Mouse (Mus musculus): ENCODE measurements around the gene Itga2. TPM values are rescaled to one million over a fixed set of nuclear protein-coding genes. Genes with fewer than 3 reads are reported as not detected.

The Itga2 gene
- polyA plus RNA-seq, 1 experiment from 2014 or later = 5.9 TPM

GRCm38 (mm10) chr13:114894718-114895117 is 37.2 kb downstream of the Itga2 start:
- Histone ChIP-seq H3K9me3 (ENCODE audit: control insufficient read depth, low read length) (no peaks in the 10 kb centered on the region), H3K27me3 (replicated peaks; ENCODE audit: control insufficient read depth, insufficient read depth, low read length) (no peaks in the 10 kb centered on the region), H3K36me3 (ENCODE audit: control insufficient read depth, insufficient read depth, low read length) (no peaks in the 10 kb centered on the region), H3K4me1 (ENCODE audit: control insufficient read depth, insufficient read depth, low read length) (0 out of 2 replicates have a peak, but pooled peaks cover 3% of the 10 kb centered on the region), H3K4me2 (ENCODE audit: low read depth, low read length) (no peak overlapping the region), H3K27ac (ENCODE audit: low read length) (no peak overlapping the region), H3K4me3 (ENCODE audit: low read length) (no peak overlapping the region), H3K9ac (ENCODE audit: low read depth, low read length) (no peak overlapping the region)
- ATAC-seq = no peak

DNA sequence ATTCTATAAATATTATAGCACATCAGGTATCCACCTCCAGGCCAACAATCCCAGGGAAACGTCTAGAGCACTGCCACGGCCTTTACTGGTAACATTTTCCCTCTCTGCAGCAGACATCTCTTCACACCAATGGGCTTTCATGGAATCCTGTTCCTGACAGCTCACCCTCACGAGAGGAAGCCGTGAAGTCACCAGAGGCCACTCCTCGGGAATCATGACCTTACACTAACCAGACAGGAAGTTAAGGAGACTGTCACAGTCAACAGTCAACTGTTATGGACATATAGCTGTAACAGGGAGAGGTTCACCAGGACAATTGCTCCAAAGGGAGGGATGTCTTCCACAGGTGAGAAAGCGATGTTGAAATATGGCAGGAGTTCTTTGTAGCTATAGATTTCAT is 40.2 kb downstream of the Itga2 start:
- Histone ChIP-seq H3K27me3 (replicated peaks; ENCODE audit: control insufficient read depth, insufficient read depth, low read length) (no peaks in the 10 kb centered on the region), H3K9ac (ENCODE audit: low read depth, low read length) (no peak overlapping the region), H3K4me1 (ENCODE audit: control insufficient read depth, insufficient read depth, low read length) (0 out of 2 replicates have a peak, but pooled peaks cover 3% of the 10 kb centered on the region), H3K4me2 (ENCODE audit: low read depth, low read length) (no peak overlapping the region), H3K4me3 (ENCODE audit: low read length) (no peak overlapping the region), H3K36me3 (ENCODE audit: control insufficient read depth, insufficient read depth, low read length) (no peaks in the 10 kb centered on the region), H3K9me3 (ENCODE audit: control insufficient read depth, low read length) (no peaks in the 10 kb centered on the region), H3K27ac (ENCODE audit: low read length) (no peak overlapping the region)
- ATAC-seq = no peak
- 64% methylated on average over 6 of the region's 6 CpGs for WGBS

DNA sequence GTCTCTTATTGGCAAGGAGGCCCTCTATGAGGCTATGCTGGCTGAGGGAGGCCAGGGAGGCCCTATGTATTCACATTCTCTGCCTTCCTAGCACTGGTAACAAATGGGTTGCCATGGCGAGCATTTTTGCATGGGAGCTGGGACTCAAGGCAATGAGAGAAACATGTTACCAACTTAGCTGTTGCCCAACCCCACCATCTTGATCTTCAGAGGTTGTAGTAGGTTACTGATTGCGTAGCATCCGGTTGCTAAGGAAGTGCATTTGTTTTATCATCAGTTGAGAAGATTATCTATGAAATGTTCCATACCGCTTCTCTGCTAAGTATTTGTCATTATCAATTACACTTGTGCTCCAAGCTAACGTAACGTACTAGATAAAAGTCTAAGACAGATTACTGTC is 44.2 kb downstream of the Itga2 start:
- no peaks in the 10 kb centered on the region for H3K36me3 ChIP-seq (ENCODE audit: control insufficient read depth, insufficient read depth, low read length)

GRCm38 (mm10) chr13:114887293-114887692 is 44.6 kb downstream of the Itga2 start:
- no peak overlapping the region for H3K9ac ChIP-seq (ENCODE audit: low read depth, low read length)
- ATAC-seq = no peak
- H3K36me3 ChIP-seq (ENCODE audit: control insufficient read depth, insufficient read depth, low read length) = no peaks in the 10 kb centered on the region
- H3K27ac ChIP-seq (ENCODE audit: low read length) = no peak overlapping the region
- H3K4me1 ChIP-seq (ENCODE audit: control insufficient read depth, insufficient read depth, low read length) = no peaks in the 10 kb centered on the region
- H3K27me3 ChIP-seq (replicated peaks; ENCODE audit: control insufficient read depth, insufficient read depth, low read length) = no peaks in the 10 kb centered on the region
- no peaks in the 10 kb centered on the region for H3K9me3 ChIP-seq (ENCODE audit: control insufficient read depth, low read length)
- no peak overlapping the region for H3K4me3 ChIP-seq (ENCODE audit: low read length)
- no peak overlapping the region for H3K4me2 ChIP-seq (ENCODE audit: low read depth, low read length)
- 93% methylated on average over 4 of the region's 4 CpGs for WGBS

More for the DNA sequence above, 44.2 kb downstream of the Itga2 start:
- 87% methylated on average over 6 of the region's 6 CpGs for WGBS
- Histone ChIP-seq H3K27me3 (replicated peaks; ENCODE audit: control insufficient read depth, insufficient read depth, low read length) (no peaks in the 10 kb centered on the region), H3K4me1 (ENCODE audit: control insufficient read depth, insufficient read depth, low read length) (no peaks in the 10 kb centered on the region), H3K4me2 (ENCODE audit: low read depth, low read length) (no peak overlapping the region), H3K9ac (ENCODE audit: low read depth, low read length) (no peak overlapping the region), H3K4me3 (ENCODE audit: low read length) (no peak overlapping the region), H3K27ac (ENCODE audit: low read length) (no peak overlapping the region), H3K9me3 (ENCODE audit: control insufficient read depth, low read length) (no peaks in the 10 kb centered on the region)
- no peak for ATAC-seq

DNA sequence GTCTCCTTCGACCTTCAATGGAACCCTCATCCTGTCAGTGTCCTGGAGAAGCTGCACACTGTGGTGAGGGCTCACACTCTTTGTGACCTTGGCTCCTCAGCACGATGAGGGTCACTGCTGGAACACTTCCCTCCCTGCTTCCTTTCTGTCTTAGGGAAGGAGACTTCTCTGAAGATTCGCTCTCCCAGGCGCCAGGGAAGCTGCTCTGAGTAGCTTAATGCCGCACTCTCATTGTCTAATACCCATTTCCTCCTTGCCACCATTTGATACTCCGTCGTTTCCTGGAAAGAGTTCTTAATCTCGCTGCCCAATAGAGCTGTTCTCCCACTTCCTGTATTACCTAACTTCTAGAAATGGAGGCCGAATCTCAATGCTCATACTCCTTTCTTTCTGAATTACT is 46.7 kb downstream of the Itga2 start:
- H3K9me3 ChIP-seq (ENCODE audit: control insufficient read depth, low read length) = no peaks in the 10 kb centered on the region
- no peak overlapping the region for H3K4me3 ChIP-seq (ENCODE audit: low read length)
- H3K4me2 ChIP-seq (ENCODE audit: low read depth, low read length) = no peak overlapping the region
- no peaks in the 10 kb centered on the region for H3K4me1 ChIP-seq (ENCODE audit: control insufficient read depth, insufficient read depth, low read length)
- ATAC-seq = no peak
- H3K27ac ChIP-seq (ENCODE audit: low read length) = 0 out of 2 replicates have a peak overlapping the region, but pooled peaks have one; percentile 9
- WGBS = 62% methylated on average over 9 of the region's 9 CpGs
- H3K9ac ChIP-seq (ENCODE audit: low read depth, low read length) = no peak overlapping the region
- H3K36me3 ChIP-seq (ENCODE audit: control insufficient read depth, insufficient read depth, low read length) = no peaks in the 10 kb centered on the region
- no peaks in the 10 kb centered on the region for H3K27me3 ChIP-seq (replicated peaks; ENCODE audit: control insufficient read depth, insufficient read depth, low read length)

DNA sequence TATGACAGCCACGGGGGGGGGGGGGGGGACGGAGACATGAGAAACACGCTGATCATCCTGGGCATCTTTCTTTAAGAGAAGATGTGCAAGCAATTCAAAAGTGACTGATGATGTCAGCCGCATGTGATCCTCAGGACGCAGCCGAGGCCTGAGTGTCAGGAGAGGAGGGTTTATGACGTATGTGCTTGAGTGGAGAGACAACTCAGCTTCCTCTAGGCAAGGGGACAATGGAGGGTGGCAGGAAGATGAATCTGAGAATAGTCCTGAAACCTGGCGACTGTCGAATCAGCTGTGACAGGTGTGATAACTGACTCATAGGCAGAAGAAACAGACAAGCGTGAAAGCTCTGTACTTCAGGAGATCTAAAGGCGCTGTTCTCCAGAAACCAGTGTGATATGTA is 53.2 kb downstream of the Itga2 start:
- Histone ChIP-seq H3K27ac (ENCODE audit: low read length) (no peak overlapping the region), H3K9me3 (ENCODE audit: control insufficient read depth, low read length) (no peaks in the 10 kb centered on the region), H3K4me2 (ENCODE audit: low read depth, low read length) (no peak overlapping the region), H3K4me3 (ENCODE audit: low read length) (no peak overlapping the region), H3K9ac (ENCODE audit: low read depth, low read length) (no peak overlapping the region), H3K27me3 (replicated peaks; ENCODE audit: control insufficient read depth, insufficient read depth, low read length) (no peaks in the 10 kb centered on the region), H3K36me3 (ENCODE audit: control insufficient read depth, insufficient read depth, low read length) (no peaks in the 10 kb centered on the region), H3K4me1 (ENCODE audit: control insufficient read depth, insufficient read depth, low read length) (0 out of 2 replicates have a peak, but pooled peaks cover 5% of the 10 kb centered on the region)
- WGBS = 73% methylated on average over 11 of the region's 11 CpGs
- ATAC-seq = no peak

- H3K27ac ChIP-seq (ENCODE audit: low read length) = no peak overlapping the region
- no peaks in the 10 kb centered on the region for H3K27me3 ChIP-seq (replicated peaks; ENCODE audit: control insufficient read depth, insufficient read depth, low read length)
- ATAC-seq = 0 out of 2 replicates have a peak, but pooled peaks have one; percentile 28
- no peak overlapping the region for H3K9ac ChIP-seq (ENCODE audit: low read depth, low read length)
- no peak overlapping the region for H3K4me3 ChIP-seq (ENCODE audit: low read length)
- 0 out of 2 replicates have a peak, but pooled peaks cover 5% of the 10 kb centered on the region for H3K4me1 ChIP-seq (ENCODE audit: control insufficient read depth, insufficient read depth, low read length)
- no peaks in the 10 kb centered on the region for H3K9me3 ChIP-seq (ENCODE audit: control insufficient read depth, low read length)
- 74% methylated on average over 2 of the region's 2 CpGs for WGBS
- H3K4me2 ChIP-seq (ENCODE audit: low read depth, low read length) = no peak overlapping the region
- no peaks in the 10 kb centered on the region for H3K36me3 ChIP-seq (ENCODE audit: control insufficient read depth, insufficient read depth, low read length)
Measured at GRCm38 (mm10) chr13:114876005-114876520, 55.8 kb downstream of the Itga2 start.

GRCm38 (mm10) chr13:114874738-114875137 is 57.2 kb downstream of the Itga2 start:
- H3K9me3 ChIP-seq (ENCODE audit: control insufficient read depth, low read length) = no peaks in the 10 kb centered on the region
- no peak overlapping the region for H3K9ac ChIP-seq (ENCODE audit: low read depth, low read length)
- no peak overlapping the region for H3K4me2 ChIP-seq (ENCODE audit: low read depth, low read length)
- 74% methylated on average over 6 of the region's 6 CpGs for WGBS
- no peaks in the 10 kb centered on the region for H3K27me3 ChIP-seq (replicated peaks; ENCODE audit: control insufficient read depth, insufficient read depth, low read length)
- H3K36me3 ChIP-seq (ENCODE audit: control insufficient read depth, insufficient read depth, low read length) = no peaks in the 10 kb centered on the region
- no peak overlapping the region for H3K4me3 ChIP-seq (ENCODE audit: low read length)
- 0 out of 2 replicates have a peak, but pooled peaks cover 5% of the 10 kb centered on the region for H3K4me1 ChIP-seq (ENCODE audit: control insufficient read depth, insufficient read depth, low read length)
- ATAC-seq = no peak
- H3K27ac ChIP-seq (ENCODE audit: low read length) = no peak overlapping the region

GRCm38 (mm10) chr13:114857525-114857924 is 74.4 kb downstream of the Itga2 start:
- Histone ChIP-seq H3K27ac (ENCODE audit: low read length) (no peak overlapping the region), H3K4me1 (ENCODE audit: control insufficient read depth, insufficient read depth, low read length) (no peaks in the 10 kb centered on the region), H3K4me2 (ENCODE audit: low read depth, low read length) (no peak overlapping the region), H3K9ac (ENCODE audit: low read depth, low read length) (no peak overlapping the region), H3K4me3 (ENCODE audit: low read length) (no peak overlapping the region), H3K9me3 (ENCODE audit: control insufficient read depth, low read length) (no peaks in the 10 kb centered on the region), H3K27me3 (replicated peaks; ENCODE audit: control insufficient read depth, insufficient read depth, low read length) (no peaks in the 10 kb centered on the region), H3K36me3 (ENCODE audit: control insufficient read depth, insufficient read depth, low read length) (no peaks in the 10 kb centered on the region)
- 73% methylated on average over 4 of the region's 4 CpGs for WGBS
- ATAC-seq = peak; percentile 43; the same call in 1 of the 2 replicates

- no peaks in the 10 kb centered on the region for H3K4me1 ChIP-seq (ENCODE audit: control insufficient read depth, insufficient read depth, low read length)
- H3K27me3 ChIP-seq (replicated peaks; ENCODE audit: control insufficient read depth, insufficient read depth, low read length) = no peaks in the 10 kb centered on the region
- no peak for ATAC-seq
- H3K36me3 ChIP-seq (ENCODE audit: control insufficient read depth, insufficient read depth, low read length) = no peaks in the 10 kb centered on the region
- no peak overlapping the region for H3K4me3 ChIP-seq (ENCODE audit: low read length)
- WGBS = 34% methylated on average over 7 of the region's 7 CpGs
- H3K9me3 ChIP-seq (ENCODE audit: control insufficient read depth, low read length) = no peaks in the 10 kb centered on the region
- no peak overlapping the region for H3K27ac ChIP-seq (ENCODE audit: low read length)
- no peak overlapping the region for H3K9ac ChIP-seq (ENCODE audit: low read depth, low read length)
- H3K4me2 ChIP-seq (ENCODE audit: low read depth, low read length) = no peak overlapping the region
Measured at GRCm38 (mm10) chr13:114856269-114856627, 75.7 kb downstream of the Itga2 start.
